Mouse (Mus musculus): ENCODE data around the gene Cldn34b3. TPM values are rescaled to one million over a fixed set of nuclear protein-coding genes. Genes with fewer than 3 reads are reported as not detected.

Gene Cldn34b3
- polyA plus RNA-seq (2012; rRNA removed; ENCODE audit: low replicate concordance), result not detected in 2 replicates

DNA sequence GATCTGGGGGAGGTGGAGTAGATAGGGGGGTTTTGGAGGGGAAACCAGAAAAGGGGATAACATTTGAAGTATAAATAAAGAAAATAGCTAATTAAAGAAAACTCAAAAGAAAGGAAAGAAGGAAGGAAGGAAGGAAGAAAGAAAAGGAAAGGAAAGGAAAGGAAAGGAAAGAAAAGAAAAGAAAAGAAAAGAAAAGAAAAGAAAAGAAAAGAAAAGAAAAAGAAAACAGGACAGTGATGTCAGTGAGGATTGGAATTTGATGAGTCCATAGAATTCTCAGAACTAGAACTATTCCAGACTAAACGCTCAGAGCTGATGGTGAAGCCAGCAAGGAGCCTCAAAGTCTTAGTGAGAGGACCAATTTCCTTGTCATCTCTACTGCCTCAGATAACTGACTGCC, at the start of gene Cldn34b3:
TSS of gene Cldn34b3 (plus strand) at position 301 of the 400 bp plus-strand sequence.

Other genes with a start within 250 kb of the Cldn34b3 start
- not detected in 2 replicates for gene Cldn34b4, start 129.0 kb downstream of the Cldn34b3 start, polyA plus RNA-seq (2012; rRNA removed; ENCODE audit: low replicate concordance)